Mouse (Mus musculus) C3H10T1/2 (cell line): ENCODE measurements around the gene Kpnb1. TPM values are rescaled to one million over a fixed set of nuclear protein-coding genes. Genes with fewer than 3 reads are reported as not detected.

Experiments used
- polyA plus RNA-seq, 2 experiments: library from polyadenylated mRNA; unstranded; fragments of >200 nt; fragmentation: generic; extraction: Trizol; gene quantifications; one replicate each; pipeline ENCODE4 v1.2.1; 2012; ENCODE audit warnings: missing spikeins in 2 of 2

Gene Kpnb1
- 100 to 1,000 TPM in 1 of 2 experiments, 10 to 100 TPM in 1; 35.4 to 123 TPM for polyA plus RNA-seq

GRCm38 (mm10) chr11:97187764-97188642, at the start of gene Kpnb1:
TSS of gene Kpnb1 (minus strand) at chr11:97187881.

GRCm38 (mm10) chr11:97151343-97151801, 36.3 kb downstream of the Kpnb1 start, which contains the start of gene Tbkbp1:
TSS of gene Tbkbp1 (minus strand) at chr11:97151495.

GRCm38 (mm10) chr11:97114671-97115601, 72.7 kb downstream of the Kpnb1 start, which contains the start of gene Tbx21:
TSS of gene Tbx21 (minus strand) at chr11:97115331.

Other genes with a start within 250 kb of the Kpnb1 start
- gene Pnpo, start 243.9 kb downstream of the Kpnb1 start, polyA plus RNA-seq, result 1 to 10 TPM; 1.6 to 2.6 TPM
- 10 to 100 TPM in 1 of 2 experiments, 1 to 10 TPM in 1; 6.4 to 15.4 TPM for gene Sp2, start 204.9 kb downstream of the Kpnb1 start, polyA plus RNA-seq
- gene Sp6, start 174.5 kb downstream of the Kpnb1 start, polyA plus RNA-seq, result under 1 TPM in 1 of 2 experiments, not detected in 1; 0.06 TPM
- gene Scrn2, start 157.9 kb downstream of the Kpnb1 start, polyA plus RNA-seq, result 10 to 100 TPM; 37.1 to 48.4 TPM
- 1 to 10 TPM; 2.0 to 6.0 TPM for gene Lrrc46, start 146.5 kb downstream of the Kpnb1 start, polyA plus RNA-seq
- 100 to 1,000 TPM in 1 of 2 experiments, 10 to 100 TPM in 1; 76.8 to 100 TPM for gene Mrpl10, start 146.3 kb downstream of the Kpnb1 start, polyA plus RNA-seq
- 1 to 10 TPM; 1.9 to 7.7 TPM for gene Osbpl7, start 137.3 kb downstream of the Kpnb1 start, polyA plus RNA-seq
- not detected for gene Tbx21, start 72.5 kb downstream of the Kpnb1 start, polyA plus RNA-seq
- gene Tbkbp1, start 36.4 kb downstream of the Kpnb1 start, polyA plus RNA-seq, result 1 to 10 TPM in 1 of 2 experiments, under 1 TPM in 1; 0.07 to 1.3 TPM
- gene Npepps, start 92.8 kb upstream of the Kpnb1 start, polyA plus RNA-seq, result 100 to 1,000 TPM in 1 of 2 experiments, 10 to 100 TPM in 1; 25.3 to 106 TPM
- gene Mrpl45, start 127.8 kb upstream of the Kpnb1 start, polyA plus RNA-seq, result 10 to 100 TPM; 37.2 to 45.8 TPM
- gene Gpr179, start 164.2 kb upstream of the Kpnb1 start, polyA plus RNA-seq, result under 1 TPM; 0.15 to 0.53 TPM
- gene Socs7, start 174.7 kb upstream of the Kpnb1 start, polyA plus RNA-seq, result 10 to 100 TPM in 1 of 2 experiments, 1 to 10 TPM in 1; 4.0 to 11.2 TPM
- gene Arhgap23, start 227.7 kb upstream of the Kpnb1 start, polyA plus RNA-seq, result 10 to 100 TPM; 16.6 to 76.2 TPM